Mouse (Mus musculus): ENCODE results near the gene Agap2.

The Agap2 gene

DNA sequence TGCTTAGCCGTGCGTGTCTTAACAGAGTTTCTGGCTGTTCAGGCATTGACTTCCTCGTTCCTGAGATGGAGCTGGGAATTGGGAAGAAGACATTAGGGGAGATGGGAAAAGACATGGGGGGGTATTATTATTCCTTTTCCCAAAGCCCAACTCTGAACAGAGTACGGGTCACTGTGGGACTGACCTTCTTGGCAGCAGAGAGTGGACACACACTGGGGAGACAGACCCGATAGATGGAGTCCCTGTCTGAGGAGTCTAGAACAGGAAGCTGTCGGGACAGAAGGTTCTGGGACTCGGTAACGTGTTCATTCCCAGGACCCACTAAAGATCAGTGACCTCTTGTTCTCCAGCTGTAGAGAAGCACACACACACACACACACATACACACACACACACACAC lies 567 bp downstream of the Agap2 start:
- DNase-seq (ENCODE audit: extremely low read depth, insufficient read length, low spot score) = no peak

DNA sequence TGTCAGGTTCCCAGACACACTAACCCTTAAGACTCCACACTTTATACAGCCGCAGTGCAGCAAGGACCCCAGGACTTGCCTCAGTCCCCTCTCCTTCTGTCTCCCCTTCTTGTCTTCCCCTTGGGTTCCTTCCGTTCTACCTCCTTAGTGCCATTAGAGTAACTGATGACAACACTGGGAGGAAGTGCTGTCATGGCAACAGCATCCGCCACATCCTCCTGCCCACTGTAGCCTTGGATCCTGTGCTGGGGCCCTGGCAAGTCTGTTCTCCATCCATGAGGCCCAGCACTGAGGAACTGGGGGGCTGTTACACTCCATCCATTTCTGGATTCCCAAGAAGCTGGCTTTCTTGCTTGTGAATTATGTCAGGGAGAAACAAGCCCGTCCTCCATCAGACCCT lies 998 bp downstream of the Agap2 start:
- DNase-seq (ENCODE audit: extremely low read depth, insufficient read length, low spot score) = no peak

DNA sequence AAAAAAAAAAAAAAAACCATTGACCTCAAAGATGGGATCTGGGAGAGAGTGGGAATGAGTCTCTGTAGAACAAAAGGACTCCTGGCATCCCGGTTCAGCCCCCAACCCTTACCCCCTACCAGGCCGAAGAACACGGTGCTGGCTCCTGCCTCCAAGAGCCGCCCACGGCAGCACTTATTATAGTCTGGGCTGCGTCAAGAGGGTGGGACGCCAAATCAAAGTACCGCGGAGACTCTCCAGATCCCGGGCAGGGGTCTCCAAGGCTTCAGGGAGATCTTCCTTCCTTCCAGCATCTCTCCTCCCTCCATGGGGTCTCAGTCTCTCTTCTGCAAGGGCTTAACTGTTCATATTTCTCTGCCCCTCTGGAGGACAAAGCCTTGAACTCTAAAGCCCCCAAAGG lies 2.4 kb downstream of the Agap2 start:
- DNase-seq (ENCODE audit: extremely low read depth, insufficient read length, low spot score) = no peak

DNA sequence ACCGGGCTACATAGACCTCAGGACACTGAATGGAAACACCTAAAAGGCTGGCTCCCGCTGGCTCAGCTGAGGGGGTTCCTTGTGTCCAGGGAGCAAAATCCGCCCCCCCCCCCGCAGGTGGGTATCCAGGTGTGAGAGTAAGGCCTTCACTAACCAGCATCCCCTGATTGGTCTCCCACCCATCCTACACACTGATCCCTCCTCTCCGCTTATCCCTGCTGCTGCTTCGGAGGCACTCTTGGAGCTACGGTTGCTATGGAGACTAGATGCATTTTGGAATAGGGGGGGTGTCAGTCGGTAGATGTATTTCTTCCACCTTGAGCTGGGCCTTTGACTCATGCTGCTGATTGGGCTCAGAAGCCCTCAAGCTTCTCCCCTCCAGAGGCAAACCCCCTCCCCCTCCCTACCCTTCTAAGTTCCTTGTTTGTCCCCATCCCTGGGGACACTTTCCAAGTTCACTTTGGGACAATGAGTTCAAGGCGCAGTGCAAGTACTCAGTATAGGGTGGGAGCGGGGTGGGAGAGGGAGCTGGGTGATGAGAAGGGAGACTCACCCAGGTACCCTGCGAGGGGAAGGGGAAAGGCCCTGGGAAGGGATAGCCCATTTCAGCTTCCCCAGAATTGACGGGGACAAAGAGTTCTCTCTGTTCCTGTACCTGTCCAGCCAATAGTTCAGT lies 3.1 kb downstream of the Agap2 start:
- no peak for DNase-seq (ENCODE audit: extremely low read depth, insufficient read length, low spot score)

DNA sequence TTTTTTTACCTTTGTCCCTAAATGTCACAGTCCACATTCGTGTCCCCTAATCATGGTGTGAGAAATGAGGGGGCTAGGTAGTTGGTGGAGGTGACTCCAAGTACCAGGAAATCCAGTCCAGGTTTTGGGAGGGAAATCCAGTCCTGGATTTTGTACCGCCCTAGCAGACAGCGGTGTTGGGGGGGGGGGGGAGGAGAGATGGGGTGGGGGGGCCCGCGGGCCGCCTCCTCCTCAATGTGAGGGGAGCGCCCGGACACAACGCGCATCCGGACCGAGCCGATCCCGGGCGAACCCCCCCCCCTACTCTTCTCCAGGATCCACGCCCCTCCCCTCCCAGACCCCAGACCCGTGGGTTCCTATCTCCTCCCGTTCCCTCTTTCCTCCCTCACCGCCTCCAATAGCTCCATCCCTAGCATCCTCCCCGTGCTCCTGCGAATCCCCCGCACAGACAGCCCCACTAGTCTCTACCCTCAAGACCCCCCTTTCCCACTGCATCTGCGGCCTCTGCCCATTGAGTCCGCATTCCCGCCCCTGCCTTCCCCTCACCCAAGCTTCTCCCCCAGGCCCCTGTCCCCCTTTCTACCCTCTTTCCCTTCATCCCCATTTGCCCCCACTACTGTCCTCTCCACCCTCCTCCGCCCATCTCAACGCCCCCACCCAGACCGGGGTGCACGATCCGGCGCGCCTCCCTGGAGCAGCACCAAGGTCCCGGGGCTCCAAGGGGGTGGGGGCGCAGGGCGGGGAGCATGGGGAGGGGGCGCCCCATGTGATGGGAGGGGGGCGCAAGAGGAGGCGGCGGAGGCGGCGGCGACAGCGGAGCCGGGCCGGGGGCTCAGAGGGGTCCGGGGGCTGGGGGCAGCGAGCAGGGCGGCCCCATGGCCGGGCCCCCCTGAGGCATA lies 3.8 kb downstream of the Agap2 start:
- no peak for DNase-seq (ENCODE audit: extremely low read depth, insufficient read length, low spot score)

DNA sequence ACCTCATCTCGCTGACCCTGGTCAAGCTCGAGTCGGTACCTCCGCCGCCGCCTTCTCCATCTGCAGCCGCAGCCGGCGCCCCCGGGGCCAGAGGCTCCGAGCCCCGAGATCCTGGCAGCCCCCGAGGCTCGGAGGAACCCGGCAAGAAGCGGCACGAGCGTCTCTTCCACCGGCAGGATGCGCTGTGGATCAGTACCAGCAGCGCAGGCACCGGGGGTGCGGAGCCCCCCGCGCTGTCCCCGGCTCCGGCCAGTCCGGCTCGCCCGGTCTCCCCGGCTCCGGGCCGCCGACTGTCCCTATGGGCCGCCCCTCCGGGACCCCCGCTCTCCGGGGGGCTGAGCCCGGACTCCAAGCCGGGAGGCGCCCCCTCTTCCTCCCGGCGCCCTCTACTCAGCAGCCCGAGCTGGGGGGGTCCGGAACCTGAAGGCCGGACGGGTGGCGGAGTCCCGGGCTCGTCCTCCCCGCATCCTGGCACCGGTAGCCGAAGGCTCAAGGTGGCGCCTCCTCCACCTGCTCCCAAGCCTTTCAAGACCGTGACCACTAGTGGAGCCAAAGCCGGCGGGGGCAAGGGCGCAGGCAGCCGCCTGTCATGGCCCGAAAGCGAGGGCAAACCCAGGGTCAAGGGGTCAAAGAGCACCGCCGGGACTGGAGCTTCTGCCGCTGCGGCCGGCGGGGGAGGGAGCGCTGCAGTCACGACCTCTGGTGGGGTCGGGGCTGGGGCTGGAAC lies 4.7 kb downstream of the Agap2 start:
- no peak for DNase-seq (ENCODE audit: extremely low read depth, insufficient read length, low spot score)

DNA sequence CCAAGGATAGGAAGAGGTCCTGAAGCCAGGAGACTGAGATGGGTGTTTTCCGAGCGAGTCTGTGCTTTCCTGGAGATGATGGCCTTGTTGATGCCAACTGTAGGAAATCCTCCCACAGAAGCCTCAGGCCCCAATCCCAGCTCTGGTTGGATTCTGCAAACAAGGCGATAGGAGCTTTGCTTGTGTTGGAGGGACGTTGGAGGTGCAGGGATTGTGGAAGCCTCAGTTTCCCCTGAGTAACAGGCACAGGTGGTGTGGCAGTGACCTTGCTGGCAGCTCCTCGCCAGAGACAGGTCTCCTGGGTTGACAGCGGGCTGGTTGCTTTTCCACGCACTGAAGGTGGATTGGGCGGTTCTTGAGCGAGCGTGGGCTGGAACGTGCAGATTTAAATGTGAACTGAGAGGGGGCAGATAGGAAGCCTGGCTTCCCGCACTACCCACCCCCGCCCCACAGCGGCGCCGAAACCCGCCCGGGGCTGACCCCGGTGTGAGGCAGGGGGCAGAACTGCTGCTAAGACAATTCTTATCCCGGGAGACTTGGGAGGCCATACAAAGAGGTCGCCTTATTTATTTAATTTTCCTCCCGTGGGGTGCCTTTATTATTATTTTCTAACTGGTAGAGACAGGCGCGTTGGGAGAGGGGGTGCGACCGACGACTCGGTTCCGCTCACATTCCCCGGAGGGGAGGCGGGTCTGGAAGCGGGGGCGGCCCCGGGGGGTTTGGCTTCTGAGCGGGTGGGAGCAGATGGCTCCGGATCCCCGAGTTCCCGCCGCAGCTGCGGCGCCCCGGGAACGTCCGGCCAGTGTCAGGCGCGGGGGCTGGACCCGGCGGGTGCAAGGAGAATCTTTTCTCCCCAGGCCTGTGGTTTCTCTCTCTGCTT lies 6.1 kb downstream of the Agap2 start:
- no peak for DNase-seq (ENCODE audit: extremely low read depth, insufficient read length, low spot score)

DNA sequence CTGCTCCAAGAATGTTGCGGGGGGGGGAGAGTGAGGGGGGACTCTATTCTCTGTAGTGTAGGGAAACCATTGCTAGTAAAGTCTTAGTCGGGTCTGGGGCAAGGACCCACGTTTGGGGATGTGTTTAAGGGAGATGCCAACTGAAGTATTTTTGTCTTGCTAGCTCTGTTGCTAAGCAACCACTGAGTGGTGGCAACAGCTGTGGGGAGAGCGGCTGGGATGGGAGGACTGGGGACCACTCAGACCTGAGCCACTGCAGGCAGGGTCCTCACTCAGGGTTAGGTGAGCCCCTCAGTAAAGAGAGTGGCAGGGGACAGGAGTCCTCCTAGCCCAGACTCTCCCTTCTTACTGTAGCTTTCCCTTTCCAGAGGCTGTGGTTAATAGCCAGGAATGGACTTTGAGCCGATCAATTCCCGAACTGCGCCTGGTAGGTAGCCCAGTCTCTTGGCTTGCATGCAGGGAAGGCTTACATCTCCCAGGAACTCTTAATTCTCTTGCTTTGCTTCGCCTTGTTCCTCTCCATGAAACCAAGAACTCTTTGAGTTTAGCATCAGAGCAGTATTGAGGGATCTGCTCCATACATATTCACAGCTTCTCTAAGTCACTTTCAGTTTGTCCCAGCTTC lies 7.0 kb downstream of the Agap2 start:
- no peak for DNase-seq (ENCODE audit: extremely low read depth, insufficient read length, low spot score)

DNA sequence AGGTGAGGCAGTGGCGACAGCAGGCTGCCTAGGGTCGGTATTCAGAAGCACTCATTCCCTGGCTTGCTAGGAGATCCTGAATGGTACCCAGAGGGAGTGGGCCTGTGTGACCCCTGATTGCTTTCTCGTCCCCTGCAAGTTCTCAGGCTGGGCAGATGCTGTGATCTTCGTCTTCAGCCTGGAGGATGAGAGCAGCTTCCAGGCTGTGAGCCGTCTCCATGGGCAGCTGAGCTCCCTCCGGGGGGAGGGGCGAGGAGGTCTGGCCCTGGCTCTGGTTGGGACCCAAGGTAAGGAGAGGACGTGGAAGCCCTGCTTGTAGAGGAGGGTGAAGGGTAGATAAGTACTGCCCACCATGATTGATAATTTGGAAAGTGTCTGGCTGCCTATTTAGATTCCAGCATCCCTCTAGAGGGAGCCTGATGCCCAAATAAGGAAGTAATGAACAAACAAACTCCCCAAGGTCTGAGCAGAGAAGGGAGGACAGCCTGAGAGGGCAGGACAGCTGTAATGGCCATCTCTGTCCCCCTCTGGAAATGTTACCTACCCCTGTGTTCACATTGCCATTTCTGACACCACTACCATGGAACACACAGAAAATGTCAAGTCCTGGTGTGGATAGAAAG lies 8.3 kb downstream of the Agap2 start:
- DNase-seq (ENCODE audit: extremely low read depth, insufficient read length, low spot score) = no peak

DNA sequence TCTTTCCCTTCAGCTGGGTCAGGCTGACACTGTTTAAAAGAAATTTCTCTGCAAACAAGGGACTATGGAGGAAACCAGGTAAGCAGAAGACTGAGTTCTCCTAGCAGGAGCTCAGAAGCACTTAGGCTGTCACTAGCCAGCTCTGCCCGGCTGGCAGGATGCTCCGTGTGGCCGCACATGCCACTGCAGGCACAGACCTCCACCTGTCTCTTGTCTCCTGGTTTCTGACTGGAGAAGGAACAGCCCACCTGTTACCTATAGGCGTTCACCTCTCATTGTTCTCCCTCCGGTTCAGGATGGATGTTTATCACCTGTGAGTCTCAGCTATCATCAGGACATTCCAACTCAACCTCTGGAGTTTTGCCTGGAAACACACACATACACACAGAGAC lies 8.8 kb downstream of the Agap2 start:
- DNase-seq (ENCODE audit: extremely low read depth, insufficient read length, low spot score) = no peak

DNA sequence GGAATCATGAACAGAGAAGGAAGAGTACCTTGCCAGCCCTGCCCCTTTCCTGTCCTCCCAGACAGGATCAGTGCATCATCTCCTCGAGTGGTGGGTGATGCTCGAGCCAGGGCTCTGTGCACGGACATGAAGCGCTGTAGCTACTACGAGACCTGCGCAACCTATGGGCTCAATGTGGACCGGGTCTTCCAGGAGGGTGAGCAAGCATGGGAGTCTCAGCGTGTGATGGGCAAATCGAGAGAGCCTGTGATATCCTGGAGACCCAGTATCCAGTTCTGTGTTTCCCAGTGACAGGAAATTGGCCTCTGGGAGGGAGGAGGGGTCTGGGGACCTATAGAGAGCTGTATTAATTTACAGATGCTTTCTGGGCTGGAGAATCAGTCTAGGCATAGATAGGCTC lies 10.0 kb downstream of the Agap2 start:
- DNase-seq (ENCODE audit: extremely low read depth, insufficient read length, low spot score) = no peak

DNA sequence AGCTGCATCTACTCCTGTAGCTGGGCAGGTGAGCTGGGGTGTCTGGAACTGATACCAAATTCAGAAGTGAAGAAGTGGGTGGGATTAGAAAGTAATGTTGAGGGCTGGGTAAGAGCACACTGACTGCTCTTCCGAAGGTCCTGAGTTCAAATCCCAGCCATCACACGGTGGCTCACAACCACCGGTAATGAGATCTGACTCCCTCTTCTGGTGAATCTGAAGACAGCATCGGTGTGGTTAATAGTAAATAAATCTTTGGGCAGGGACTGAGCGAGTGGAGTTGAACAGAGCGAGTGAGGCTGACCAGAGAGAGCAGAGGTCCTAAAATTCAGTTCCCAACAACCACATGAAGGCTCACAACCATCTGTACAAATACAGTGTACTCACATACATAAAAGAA lies 10.5 kb downstream of the Agap2 start:
- DNase-seq (ENCODE audit: extremely low read depth, insufficient read length, low spot score) = no peak

DNA sequence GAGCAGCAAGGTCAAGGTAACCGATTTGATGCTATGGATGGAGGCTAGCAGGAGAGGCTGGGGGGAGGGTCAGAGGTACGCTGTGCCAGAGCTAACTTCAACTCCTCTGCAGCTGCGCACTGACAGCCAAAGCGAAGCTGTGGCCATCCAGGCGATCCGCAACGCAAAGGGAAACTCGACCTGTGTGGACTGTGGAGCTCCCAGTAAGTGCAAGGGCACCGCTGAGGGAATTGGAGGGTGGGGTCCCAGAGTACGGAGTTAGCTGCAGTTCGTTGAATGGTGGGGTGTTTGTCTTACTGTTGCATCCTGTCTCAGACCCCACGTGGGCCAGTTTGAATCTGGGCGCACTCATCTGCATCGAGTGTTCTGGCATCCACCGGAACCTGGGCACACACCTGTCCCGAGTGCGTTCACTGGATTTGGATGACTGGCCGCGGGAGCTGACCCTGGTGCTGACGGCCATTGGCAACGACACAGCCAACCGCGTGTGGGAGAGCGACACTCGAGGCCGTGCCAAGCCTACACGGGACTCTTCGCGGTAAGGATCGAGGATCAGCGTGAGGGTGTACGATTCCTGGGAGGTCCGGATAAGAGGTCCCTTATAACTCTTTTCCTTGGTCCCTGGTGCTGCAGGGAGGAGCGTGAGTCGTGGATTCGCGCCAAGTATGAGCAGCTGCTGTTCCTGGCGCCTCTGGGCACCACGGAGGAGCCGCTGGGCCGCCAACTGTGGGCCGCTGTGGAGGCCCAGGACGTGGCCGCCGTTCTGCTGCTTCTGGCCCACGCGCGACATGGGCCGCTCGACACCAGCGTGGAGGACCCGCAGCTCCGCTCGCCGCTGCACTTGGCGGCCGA lies 15.7 kb downstream of the Agap2 start:
- no peak for DNase-seq (ENCODE audit: extremely low read depth, insufficient read length, low spot score)

DNA sequence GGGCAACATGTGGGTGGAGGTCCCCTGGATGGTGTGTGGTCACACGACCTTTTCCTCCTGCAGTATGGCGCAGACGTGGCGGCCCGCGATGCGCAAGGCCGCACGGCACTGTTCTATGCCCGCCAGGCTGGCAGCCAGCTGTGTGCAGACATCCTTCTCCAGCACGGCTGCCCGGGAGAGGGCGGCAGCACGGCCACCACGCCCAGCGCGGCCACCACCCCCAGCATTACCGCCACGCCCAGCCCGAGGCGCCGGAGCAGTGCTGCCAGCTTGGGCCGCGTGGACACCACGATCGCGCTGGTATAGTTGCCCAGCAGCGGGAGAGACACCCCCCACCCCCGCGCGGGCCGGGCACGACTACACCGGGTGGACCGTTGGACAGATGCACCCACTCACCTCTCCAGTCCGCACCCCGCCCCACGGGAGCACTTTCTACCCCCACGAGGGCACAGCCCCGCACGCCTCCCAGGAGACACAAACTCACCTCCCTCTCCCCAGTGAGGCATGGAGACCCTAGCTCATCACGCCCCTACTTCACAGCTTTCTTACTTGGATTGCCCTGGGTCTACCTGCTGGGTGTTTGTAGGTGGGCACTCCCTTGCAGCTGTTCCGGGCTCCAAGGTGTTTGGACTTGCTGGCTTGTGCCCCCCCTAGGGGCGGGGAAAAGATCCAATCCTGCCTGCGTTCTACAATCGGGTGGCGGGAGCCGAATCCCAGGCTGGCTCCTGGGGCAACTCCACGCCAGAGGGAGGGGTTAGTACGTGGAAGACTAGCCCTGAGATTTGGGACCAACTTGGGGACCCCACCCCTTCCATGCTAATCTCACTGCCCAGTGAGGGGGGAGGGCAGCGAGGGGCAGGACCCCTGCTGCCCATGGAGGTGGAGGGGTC lies 16.7 kb downstream of the Agap2 start:
- peak; percentile 77 for DNase-seq (ENCODE audit: extremely low read depth, insufficient read length, low spot score)

DNA sequence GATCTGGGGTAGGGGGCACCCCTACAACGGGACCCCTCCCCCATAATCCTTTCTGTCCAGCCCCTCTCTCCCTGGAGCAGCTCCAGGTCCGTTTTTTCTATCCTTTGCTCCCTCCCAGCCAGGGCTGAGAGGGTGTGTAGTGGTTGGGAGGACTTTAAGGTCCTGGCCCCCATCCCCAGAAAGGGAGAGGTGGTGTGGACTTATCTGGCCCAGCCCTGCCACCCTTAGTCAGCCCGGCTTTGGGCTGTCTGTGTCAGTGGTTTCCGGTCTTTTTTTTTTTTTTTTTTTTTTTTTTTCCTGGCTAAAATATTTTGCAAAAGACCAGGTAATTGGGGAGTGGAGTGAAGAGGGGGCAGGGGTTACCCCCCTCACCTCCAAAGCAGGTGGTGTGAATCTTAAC lies 17.7 kb downstream of the Agap2 start:
- no peak for DNase-seq (ENCODE audit: extremely low read depth, insufficient read length, low spot score)

DNA sequence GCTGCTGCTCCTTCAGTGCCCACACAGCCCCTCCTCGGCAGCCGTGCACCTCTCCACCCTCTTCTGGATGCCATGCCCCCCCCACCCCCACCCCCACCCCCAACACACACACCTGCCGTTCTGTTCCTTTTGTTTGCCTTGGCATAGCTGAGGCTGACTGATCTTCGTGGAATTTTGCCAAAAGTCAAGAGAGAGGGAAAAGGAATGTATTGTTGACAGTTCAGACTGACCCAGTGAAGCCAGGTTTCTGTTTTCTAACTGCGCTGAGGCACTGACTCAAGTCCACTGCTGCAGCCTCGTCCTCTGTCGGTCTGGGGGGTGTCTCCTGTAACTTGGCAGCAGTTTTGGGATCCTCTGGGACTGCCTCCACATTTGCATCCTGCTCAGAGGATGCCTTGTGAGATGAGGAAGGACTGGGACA lies 19.3 kb downstream of the Agap2 start:
- DNase-seq (ENCODE audit: extremely low read depth, insufficient read length, low spot score) = peak; percentile 52

DNA sequence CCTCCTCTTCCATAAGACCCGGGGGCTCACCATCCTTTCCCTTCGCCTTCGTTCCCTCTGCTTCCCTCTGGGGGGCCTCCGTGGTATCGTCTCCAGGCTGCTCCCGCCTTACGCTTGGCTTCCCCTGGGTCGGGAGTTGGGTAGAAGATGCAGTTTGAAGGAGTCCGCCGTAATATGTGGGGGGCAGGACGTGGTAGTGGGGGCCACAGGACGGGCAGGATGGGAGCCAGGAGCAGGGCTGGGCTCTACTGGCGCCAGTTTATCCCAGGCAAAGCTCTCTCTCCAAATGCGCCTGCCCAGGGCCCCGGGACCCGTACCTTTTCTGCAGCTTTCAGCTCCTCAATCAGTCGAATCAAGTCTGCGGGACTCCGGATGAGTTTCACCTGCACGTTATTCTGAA lies 23.4 kb downstream of the Agap2 start:
- DNase-seq (ENCODE audit: extremely low read depth, insufficient read length, low spot score) = no peak

DNA sequence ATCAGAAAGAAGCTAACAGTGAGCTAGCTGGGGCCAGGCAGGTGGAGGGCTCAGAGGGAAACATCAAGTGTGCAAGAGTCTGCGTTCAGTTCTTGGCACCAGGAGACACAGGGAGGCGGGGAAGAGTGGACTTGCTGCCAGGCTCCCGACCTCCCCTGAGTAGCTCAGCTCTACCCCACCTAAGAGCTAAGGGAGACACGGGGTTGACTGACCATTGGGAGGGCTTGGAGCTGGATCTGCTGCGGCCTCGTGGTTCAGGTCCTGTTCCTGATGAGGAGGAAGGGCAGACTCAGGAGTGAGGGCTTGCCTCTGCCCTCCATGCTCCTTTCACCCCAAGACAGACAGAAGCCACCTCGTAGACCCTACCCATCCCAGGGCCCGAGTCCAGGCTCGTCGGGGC lies 24.1 kb downstream of the Agap2 start:
- DNase-seq (ENCODE audit: extremely low read depth, insufficient read length, low spot score) = no peak
